Mouse (Mus musculus) midbrain, embryonic 10.5 days (tissue): ENCODE results near the gene Mapkapk2. TPM values are rescaled to one million over a fixed set of nuclear protein-coding genes. Genes with fewer than 3 reads are reported as not detected.
A peak's percentile ranks its signal among the peaks of the same experiment; 100 is the strongest.

Experiments used
- DNase-seq: peaks from one replicate; pipeline ENCODE4 v3.0.0-alpha.2; 2017; ENCODE audit warnings: low spot score
- H3K27ac ChIP-seq: fragments of 300-500 bp; sonication (generic); replicated peaks from 2 replicates; pipeline ENCODE4 v1.5.1; 2016; ENCODE audit warnings: mild to moderate bottlenecking
- H3K27me3 ChIP-seq: fragments of 300-500 bp; sonication (generic); 2 replicates; pipeline ENCODE4 v1.6.1; 2016; ENCODE audit warnings: low read depth, mild to moderate bottlenecking; ENCODE audit not compliant: poor library complexity, severe bottlenecking
- H3K36me3 ChIP-seq: fragments of 300-500 bp; sonication (generic); 2 replicates; pipeline ENCODE4 v1.6.1; 2016; ENCODE audit warnings: mild to moderate bottlenecking, moderate library complexity
- H3K4me1 ChIP-seq: fragments of 300-500 bp; sonication (generic); 2 replicates; pipeline ENCODE4 v1.6.1; 2016
- H3K4me3 ChIP-seq: fragments of 300-500 bp; sonication (generic); 2 replicates; pipeline ENCODE4 v1.5.1; 2016; ENCODE audit warnings: mild to moderate bottlenecking, moderate library complexity
- H3K9me3 ChIP-seq: fragments of 300-500 bp; sonication (generic); replicated peaks from 2 replicates; pipeline ENCODE4 v1.6.1; 2016; ENCODE audit warnings: mild to moderate bottlenecking
- WGBS: fragments of 180-500 bp; shearing (Covaris S2); methylation state at CpG from one replicate; pipeline ENCODE4 v1.1.7; 2016; 5-methylcytosine and 5-hydroxymethylcytosine counted together
- polyA plus RNA-seq: library from polyadenylated mRNA; unstranded; fragments of >200 nt; fragmentation: Nextera tagmentation; extraction: Ambion mirVana; gene quantifications from 2 replicates; pipeline ENCODE4 v1.2.1, GENCODE M21; 2016

The Mapkapk2 gene
- polyA plus RNA-seq, 1 experiment from 2014 or later: 50.9 TPM

DNA sequence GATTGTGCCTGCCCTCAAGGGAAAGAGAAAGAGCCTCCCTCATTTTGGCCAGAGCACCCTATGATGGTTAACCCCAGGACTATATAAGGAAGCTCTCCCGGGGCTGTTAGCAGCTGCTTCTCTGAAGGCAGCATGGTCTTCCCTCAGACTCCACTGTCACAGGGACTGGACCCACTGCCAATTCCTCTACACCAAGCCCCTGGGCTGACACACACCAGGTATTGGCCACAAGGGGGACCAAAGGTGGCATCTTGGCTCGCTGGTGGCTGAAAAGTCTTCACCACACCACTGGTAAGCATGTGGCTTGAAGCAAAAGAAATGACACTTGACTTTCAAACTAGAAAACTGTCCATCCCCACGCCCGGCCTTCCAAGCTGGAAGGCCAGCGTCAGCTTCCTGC is 47.0 kb downstream of the Mapkapk2 start:
- Histone ChIP-seq H3K27me3 (no peaks in the 10 kb centered on the region), H3K9me3 (no peaks in the 10 kb centered on the region), H3K27ac (no peak overlapping the region), H3K4me1 (peaks cover 21% of the 10 kb centered on the region), H3K4me3 (no peak overlapping the region), H3K36me3 (peaks cover 34% of the 10 kb centered on the region)
- 87% methylated on average over 5 of the region's 5 CpGs for WGBS
- DNase-seq: no peak

DNA sequence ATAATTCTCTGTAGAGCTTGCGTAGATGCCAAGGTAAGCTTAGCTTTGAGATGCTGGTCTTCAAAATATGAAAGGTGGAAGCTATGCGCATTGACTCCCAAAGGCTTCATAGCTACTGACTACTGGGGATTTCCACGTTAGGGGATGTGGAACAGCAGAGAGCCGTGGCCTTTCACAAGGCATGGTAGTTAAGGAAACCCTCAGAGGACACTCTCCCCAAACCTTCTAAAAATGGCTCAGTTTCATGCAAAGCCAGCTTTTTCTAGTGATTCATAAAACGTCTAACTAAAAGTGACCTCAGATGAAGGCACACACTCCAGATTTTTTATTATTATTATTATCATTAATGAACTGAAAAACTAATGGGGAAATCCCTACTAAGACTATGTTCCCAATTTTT is 47.6 kb downstream of the Mapkapk2 start:
- H3K4me1 ChIP-seq: peaks cover 21% of the 10 kb centered on the region
- no peaks in the 10 kb centered on the region for H3K9me3 ChIP-seq
- 92% methylated on average over 5 of the region's 5 CpGs for WGBS
- H3K27ac ChIP-seq: no peak overlapping the region
- no peak overlapping the region for H3K4me3 ChIP-seq
- DNase-seq: no peak
- H3K36me3 ChIP-seq: peaks cover 28% of the 10 kb centered on the region
- no peaks in the 10 kb centered on the region for H3K27me3 ChIP-seq

DNA sequence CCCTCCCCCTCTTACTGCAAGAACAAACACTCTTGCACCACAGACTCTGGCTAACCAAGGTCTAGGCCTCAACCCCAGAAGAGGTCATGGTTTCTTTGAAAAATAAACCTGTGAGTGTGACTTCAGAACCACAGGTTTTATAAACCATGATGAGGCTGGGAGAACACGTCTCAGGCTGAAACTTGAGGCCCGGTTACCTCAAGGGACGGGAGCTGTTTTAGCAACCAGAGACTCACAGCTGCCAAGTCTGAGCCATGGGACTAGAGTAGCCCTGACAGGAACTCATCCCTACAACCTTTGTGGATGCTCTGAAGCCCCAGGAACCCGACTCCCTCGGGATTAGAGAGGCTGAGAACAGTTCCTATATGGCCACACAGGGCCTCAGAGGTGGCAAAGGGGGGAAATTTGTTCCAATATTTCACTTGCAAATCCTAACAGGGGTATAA is 48.2 kb downstream of the Mapkapk2 start:
- H3K27ac ChIP-seq: no peak overlapping the region
- DNase-seq: no peak
- H3K9me3 ChIP-seq: no peaks in the 10 kb centered on the region
- peaks cover 22% of the 10 kb centered on the region for H3K36me3 ChIP-seq
- 79% methylated on average over 5 of the region's 5 CpGs for WGBS
- no peaks in the 10 kb centered on the region for H3K27me3 ChIP-seq
- H3K4me3 ChIP-seq: no peak overlapping the region
- peaks cover 21% of the 10 kb centered on the region for H3K4me1 ChIP-seq

DNA sequence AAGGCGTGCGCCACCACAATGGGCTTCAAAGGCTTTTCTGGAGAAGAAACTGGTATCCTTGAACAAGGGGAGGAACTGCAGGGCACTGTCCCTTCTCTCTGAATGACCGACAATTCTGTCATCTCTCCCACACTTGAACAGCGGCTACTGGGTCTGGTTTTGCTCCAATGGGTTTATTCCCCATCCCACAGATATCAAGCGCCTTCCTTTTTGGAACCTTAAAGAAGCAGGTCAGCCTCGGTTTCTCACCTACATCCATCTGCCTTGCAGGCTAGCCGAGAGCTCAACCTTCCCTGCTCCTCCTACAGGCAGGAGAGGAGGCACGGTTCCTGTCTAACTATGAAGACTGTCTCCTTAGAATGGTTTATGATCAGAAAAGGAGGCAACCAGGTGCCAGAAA is 48.7 kb downstream of the Mapkapk2 start:
- Histone ChIP-seq H3K36me3 (peaks cover 17% of the 10 kb centered on the region), H3K4me1 (peaks cover 20% of the 10 kb centered on the region), H3K4me3 (no peak overlapping the region), H3K9me3 (no peaks in the 10 kb centered on the region), H3K27ac (no peak overlapping the region), H3K27me3 (no peaks in the 10 kb centered on the region)
- WGBS: 89% methylated on average over 8 of the region's 8 CpGs
- no peak for DNase-seq

DNA sequence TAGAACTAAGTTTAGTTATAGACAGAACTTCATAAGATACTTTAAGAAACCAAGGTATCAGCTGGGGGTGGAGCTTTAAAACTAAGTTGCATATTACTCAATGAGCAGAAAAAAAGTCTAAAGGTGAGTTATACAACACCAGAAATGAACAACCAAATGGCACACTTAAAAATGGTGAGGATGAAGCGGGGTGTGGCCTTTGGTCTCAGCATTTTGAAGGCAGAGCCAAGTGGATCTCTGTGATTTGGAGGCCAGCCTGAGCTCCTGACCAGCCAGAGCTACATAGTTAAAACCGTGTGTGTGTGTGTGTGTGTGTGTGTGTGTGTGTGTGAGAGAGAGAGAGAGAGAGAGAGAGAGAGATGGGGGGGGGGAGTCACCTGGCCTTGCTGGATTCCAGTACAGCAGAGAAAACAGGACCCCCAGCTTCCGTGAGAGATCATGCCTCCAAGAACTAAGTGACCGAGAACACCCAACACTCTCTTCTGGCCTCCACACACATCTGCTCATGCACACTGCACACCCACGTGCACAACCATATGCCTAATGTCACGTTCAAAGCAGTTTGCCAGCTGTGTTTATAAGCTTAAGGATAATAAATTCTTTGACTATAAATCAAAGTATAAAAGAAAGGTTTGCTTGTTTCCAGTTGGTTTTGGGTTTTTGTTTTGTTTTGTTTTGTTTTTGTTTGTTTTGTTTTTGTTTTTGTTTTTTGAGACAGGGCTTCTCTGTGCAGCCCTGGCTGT is 49.3 kb downstream of the Mapkapk2 start:
- H3K36me3 ChIP-seq: peaks cover 13% of the 10 kb centered on the region
- no peaks in the 10 kb centered on the region for H3K27me3 ChIP-seq
- H3K4me3 ChIP-seq: no peak overlapping the region
- H3K9me3 ChIP-seq: no peaks in the 10 kb centered on the region
- H3K27ac ChIP-seq: no peak overlapping the region
- no peak for DNase-seq
- H3K4me1 ChIP-seq: peaks cover 14% of the 10 kb centered on the region
- WGBS: 92% methylated on average over 6 of the region's 6 CpGs

DNA sequence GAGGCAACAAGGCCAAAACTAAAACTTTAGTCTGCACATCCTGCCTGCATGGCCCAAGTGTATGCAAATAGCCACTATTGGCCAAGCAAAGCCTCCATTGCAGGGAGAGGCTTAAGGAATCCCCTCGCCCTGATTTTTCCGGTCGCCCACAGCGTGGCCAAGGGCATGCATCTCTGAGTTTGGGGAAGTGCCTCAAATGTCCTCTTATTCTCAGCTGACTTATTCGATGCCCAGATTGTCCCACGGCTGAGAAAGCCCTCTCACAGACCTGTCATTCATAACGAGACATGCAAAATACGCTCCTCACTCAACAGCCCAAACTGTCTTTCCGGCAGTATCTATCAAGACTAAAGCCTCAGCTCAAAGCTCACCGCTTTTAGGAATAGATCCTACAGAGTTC is 51.0 kb downstream of the Mapkapk2 start:
- 89% methylated on average over 10 of the region's 10 CpGs for WGBS
- H3K27me3 ChIP-seq: no peaks in the 10 kb centered on the region
- no peaks in the 10 kb centered on the region; the same call in 1 of the 2 replicates for H3K9me3 ChIP-seq
- peaks cover 7% of the 10 kb centered on the region for H3K4me1 ChIP-seq
- H3K36me3 ChIP-seq: no peaks in the 10 kb centered on the region
- no peak for DNase-seq
- no peak overlapping the region for H3K27ac ChIP-seq
- no peak overlapping the region for H3K4me3 ChIP-seq

DNA sequence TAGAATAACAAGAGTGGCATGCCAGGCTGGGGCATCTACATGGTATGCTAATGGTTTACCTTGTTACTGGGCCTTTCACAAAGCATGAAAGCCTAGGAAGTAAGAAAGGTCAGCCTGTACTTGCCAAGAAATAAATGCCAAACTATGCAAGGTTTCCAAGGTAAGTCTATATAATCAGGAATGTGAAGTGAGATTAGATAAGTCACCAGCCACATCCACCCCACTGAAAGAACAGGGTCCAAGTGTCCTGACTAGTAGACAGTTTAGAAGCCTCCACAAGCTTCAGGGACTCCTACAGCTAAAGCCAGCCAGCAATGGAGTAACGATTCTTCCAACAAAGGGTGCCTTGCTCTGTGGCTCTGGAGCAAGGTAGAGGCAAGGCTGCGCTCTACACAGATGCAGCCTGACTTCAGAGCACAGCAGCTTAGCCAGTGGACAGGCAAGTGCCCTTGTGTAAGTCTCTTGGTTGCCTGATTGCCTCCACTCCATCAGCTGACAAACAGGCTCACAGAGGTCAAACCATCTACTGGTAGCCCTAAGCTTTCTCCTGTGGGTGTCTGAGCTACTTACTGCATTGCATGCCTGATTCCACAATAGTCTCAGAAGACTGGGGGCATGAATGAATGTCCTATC is 51.8 kb downstream of the Mapkapk2 start:
- Histone ChIP-seq H3K27me3 (no peaks in the 10 kb centered on the region), H3K27ac (no peak overlapping the region), H3K36me3 (no peaks in the 10 kb centered on the region), H3K4me1 (no peaks in the 10 kb centered on the region), H3K4me3 (no peak overlapping the region), H3K9me3 (no peaks in the 10 kb centered on the region; the same call in 1 of the 2 replicates)
- DNase-seq: no peak
- WGBS: 86% methylated on average over 2 of the region's 2 CpGs

DNA sequence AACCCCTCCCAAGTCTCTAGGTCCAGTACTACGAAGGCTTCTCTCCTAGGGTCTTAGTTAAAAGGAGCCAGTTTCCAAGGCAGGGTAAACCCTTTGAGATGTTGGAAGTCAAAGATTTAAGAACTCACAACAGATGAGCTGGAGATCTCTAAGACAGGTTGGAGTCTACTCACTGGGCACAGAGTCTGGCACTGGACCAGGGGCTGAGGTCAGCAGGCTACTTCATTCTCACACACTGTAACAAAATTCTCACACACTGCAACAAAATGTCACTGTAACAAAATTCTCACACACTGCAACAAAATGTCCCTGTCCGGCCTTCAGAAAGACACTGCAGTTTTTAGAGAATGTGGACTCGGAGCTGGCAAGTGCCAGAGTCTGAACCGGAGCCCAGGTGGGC is 54.0 kb downstream of the Mapkapk2 start:
- no peaks in the 10 kb centered on the region; the same call in 1 of the 2 replicates for H3K9me3 ChIP-seq
- no peak overlapping the region for H3K4me3 ChIP-seq
- no peak overlapping the region for H3K27ac ChIP-seq
- H3K27me3 ChIP-seq: no peaks in the 10 kb centered on the region
- WGBS: 86% methylated on average over 4 of the region's 4 CpGs
- no peak for DNase-seq
- no peaks in the 10 kb centered on the region for H3K4me1 ChIP-seq
- H3K36me3 ChIP-seq: no peaks in the 10 kb centered on the region

DNA sequence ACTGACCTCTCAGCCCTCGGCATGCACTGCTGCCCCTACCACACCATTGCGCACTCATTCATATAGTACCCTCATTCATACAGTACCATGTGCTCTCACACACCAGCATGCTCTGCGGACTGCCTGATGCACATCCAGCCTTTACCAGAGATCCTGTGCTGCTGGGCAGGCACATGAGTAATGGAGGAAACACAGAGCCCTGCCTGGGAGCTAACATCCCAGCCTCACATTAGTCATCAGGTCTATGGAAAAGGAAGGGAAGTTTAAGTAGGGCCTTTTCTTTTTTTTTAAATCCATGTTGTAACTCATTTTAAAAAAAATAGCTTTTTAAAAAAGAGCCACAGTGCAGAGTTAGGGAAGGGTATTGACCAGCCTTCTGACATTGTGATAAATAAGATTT is 54.9 kb downstream of the Mapkapk2 start:
- 90% methylated on average over 3 of the region's 3 CpGs for WGBS
- Histone ChIP-seq H3K4me3 (no peak overlapping the region), H3K27me3 (no peaks in the 10 kb centered on the region), H3K4me1 (no peaks in the 10 kb centered on the region), H3K9me3 (no peaks in the 10 kb centered on the region; the same call in 1 of the 2 replicates), H3K27ac (0 out of 2 replicates have a peak overlapping the region, but pooled peaks have one; percentile 28), H3K36me3 (no peaks in the 10 kb centered on the region)
- no peak for DNase-seq

DNA sequence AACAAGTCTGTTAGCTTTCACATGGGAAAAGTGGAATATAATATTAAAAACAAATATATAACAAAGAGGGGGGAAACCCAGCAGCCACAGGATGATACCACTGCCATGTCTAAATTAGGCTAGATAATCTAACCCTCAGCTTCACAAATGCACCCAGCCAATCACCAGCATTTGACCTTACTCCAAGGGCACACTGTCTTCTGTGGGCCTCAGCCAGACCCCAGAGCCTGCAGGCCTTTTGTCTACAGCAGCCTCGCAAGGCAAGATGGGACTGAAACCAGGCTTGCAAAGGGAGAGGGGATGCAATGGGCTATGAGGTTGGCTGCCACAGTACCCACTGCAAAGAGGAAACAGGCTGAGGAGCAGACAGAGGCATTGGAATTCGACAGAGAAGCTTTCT is 55.4 kb downstream of the Mapkapk2 start:
- no peak overlapping the region for H3K4me3 ChIP-seq
- H3K36me3 ChIP-seq: no peaks in the 10 kb centered on the region
- 56% methylated on average over 2 of the region's 2 CpGs for WGBS
- no peaks in the 10 kb centered on the region for H3K27me3 ChIP-seq
- no peaks in the 10 kb centered on the region; the same call in 1 of the 2 replicates for H3K9me3 ChIP-seq
- 0 out of 2 replicates have a peak overlapping the region, but pooled peaks have one; percentile 28 for H3K27ac ChIP-seq
- DNase-seq: no peak
- no peaks in the 10 kb centered on the region for H3K4me1 ChIP-seq

DNA sequence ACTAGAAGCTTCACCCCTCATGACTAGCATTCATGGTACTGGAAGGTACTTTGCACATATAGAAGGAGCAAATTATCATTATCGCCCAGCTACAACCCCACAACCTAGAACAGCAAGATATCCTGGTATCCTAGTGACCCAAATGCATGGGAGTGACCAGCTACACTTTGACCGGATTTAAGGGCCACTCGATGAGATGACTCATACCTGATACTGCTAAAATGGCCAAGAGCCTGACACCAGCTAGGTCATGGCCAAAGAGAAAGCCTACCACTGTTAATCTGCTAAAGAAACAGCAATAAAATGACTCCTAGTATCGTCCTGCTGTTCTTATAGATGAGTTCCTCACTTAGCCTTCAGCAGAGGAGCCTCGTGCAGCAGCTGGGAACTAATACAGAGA is 58.1 kb downstream of the Mapkapk2 start:
- no peaks in the 10 kb centered on the region for H3K27me3 ChIP-seq
- no peaks in the 10 kb centered on the region; the same call in 1 of the 2 replicates for H3K9me3 ChIP-seq
- 91% methylated on average over 5 of the region's 5 CpGs for WGBS

DNA sequence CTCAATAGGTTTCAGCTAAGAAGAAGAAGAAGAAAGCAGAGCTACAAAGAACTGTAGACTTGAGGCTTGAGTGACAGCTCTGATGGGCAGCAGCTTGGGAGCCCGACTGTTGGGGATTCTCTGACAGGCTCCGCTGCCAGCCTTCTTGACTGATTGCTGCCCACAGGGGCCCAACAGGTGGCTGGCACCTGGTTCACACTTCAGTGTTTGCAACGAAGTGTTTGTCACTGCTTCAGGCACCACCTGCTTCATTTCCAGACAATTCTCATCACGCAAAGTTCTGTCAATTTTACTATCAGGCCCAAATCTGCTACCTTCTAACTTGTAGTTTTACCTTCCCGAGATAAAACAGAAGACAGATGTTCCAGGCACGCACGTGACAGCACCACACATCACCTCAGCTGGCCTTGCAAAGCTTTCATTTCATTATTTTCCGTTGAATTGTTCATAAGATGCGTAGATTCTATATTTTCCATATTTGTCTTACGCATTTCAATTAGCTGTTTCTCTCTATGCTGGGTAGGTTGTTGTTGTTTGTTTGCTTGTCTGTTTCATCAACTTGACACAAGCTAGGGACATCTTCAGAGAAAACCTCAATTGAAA is 59.1 kb downstream of the Mapkapk2 start:
- H3K4me1 ChIP-seq: no peaks in the 10 kb centered on the region
- H3K27ac ChIP-seq: no peak overlapping the region
- no peak overlapping the region for H3K4me3 ChIP-seq
- no peaks in the 10 kb centered on the region; the same call in 1 of the 2 replicates for H3K9me3 ChIP-seq
- no peaks in the 10 kb centered on the region for H3K27me3 ChIP-seq
- no peak for DNase-seq
- WGBS: 92% methylated on average over 10 of the region's 10 CpGs
- H3K36me3 ChIP-seq: no peaks in the 10 kb centered on the region

More for the DNA sequence above, 58.1 kb downstream of the Mapkapk2 start:
- no peak overlapping the region for H3K4me3 ChIP-seq
- no peaks in the 10 kb centered on the region for H3K36me3 ChIP-seq
- H3K27ac ChIP-seq: no peak overlapping the region
- DNase-seq: no peak
- no peaks in the 10 kb centered on the region for H3K4me1 ChIP-seq

DNA sequence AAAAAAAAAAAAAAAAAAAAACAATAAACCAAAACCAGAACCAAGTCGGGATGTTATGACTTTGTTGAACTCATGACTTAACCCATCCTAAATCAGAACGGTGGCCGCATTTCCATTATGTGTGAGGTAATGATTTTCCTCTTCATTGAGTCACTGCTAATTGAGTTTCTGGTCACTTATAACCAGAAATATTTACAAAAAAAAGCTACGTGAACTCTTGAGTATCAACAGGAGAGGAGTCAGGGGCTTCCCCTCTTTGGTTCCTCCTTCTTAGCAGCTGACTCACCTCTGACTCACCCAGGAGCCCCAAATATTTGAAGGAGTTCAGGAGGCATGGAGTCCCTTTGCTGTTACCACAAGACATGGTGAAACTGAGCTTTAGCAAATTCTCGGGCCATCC is 59.6 kb downstream of the Mapkapk2 start:
- no peaks in the 10 kb centered on the region for H3K27me3 ChIP-seq
- 93% methylated on average over 5 of the region's 5 CpGs for WGBS

More for the DNA sequence above, 59.6 kb downstream of the Mapkapk2 start:
- no peaks in the 10 kb centered on the region; the same call in 1 of the 2 replicates for H3K9me3 ChIP-seq
- H3K4me1 ChIP-seq: no peaks in the 10 kb centered on the region
- no peak for DNase-seq
- H3K4me3 ChIP-seq: no peak overlapping the region
- no peak overlapping the region for H3K27ac ChIP-seq
- H3K36me3 ChIP-seq: no peaks in the 10 kb centered on the region
